Mouse (Mus musculus) limb, embryonic 14.5 days (tissue): ENCODE measurements around the gene Tbk1. TPM values are rescaled to one million over a fixed set of nuclear protein-coding genes. Genes with fewer than 3 reads are reported as not detected.

Experiments
- ATAC-seq: fragments of 200-750 bp; cut with Nextera tagmentation; 2 replicates; pipeline ENCODE4 v1.8.0; 2017; ENCODE audit warnings: low read depth, moderate number of reproducible peaks, moderate TSS enrichment; ENCODE audit not compliant: low FRiP score
- DNase-seq: peaks from one replicate; pipeline ENCODE4 v3.0.0-alpha.2; 2015; ENCODE audit warnings: low spot score
- H3K27ac ChIP-seq: fragments of 300-500 bp; sonication (generic); replicated peaks from 2 replicates; pipeline ENCODE4 v1.5.1; 2014; ENCODE audit warnings: low read depth, mild to moderate bottlenecking, low read length, moderate library complexity, mixed read lengths
- H3K27me3 ChIP-seq: fragments of 300-500 bp; sonication (generic); 2 replicates; pipeline ENCODE4 v1.6.1; 2014; ENCODE audit warnings: low read length, mixed read lengths; ENCODE audit not compliant: control insufficient read depth, insufficient read depth
- H3K36me3 ChIP-seq: fragments of 300-500 bp; sonication (generic); 2 replicates; pipeline ENCODE4 v1.6.1; 2014; ENCODE audit warnings: mild to moderate bottlenecking, low read length, moderate library complexity, mixed read lengths; ENCODE audit not compliant: control insufficient read depth, insufficient read depth
- H3K4me1 ChIP-seq: fragments of 300-500 bp; sonication (generic); 2 replicates; pipeline ENCODE4 v1.6.1; 2014; ENCODE audit warnings: antibody characterized with exemption, low read length, mixed read lengths; ENCODE audit not compliant: control insufficient read depth, insufficient read depth
- H3K4me2 ChIP-seq: fragments of 300-500 bp; sonication (generic); replicated peaks from 2 replicates; pipeline ENCODE4 v1.6.1; 2014; ENCODE audit warnings: low read depth, mild to moderate bottlenecking, low read length, moderate library complexity; ENCODE audit not compliant: severe bottlenecking
- H3K4me3 ChIP-seq: fragments of 300-500 bp; sonication (generic); replicated peaks from 2 replicates; pipeline ENCODE4 v1.5.1; 2014; ENCODE audit warnings: low read length
- H3K9ac ChIP-seq: fragments of 300-500 bp; sonication (generic); 2 replicates; pipeline ENCODE4 v1.6.1; 2014; ENCODE audit warnings: mild to moderate bottlenecking, low read depth, low read length, moderate library complexity; ENCODE audit not compliant: severe bottlenecking
- H3K9me3 ChIP-seq: fragments of 300-500 bp; sonication (generic); 2 replicates; pipeline ENCODE4 v1.6.1; 2016; ENCODE audit warnings: low read length; ENCODE audit not compliant: control insufficient read depth
- POLR2A ChIP-seq: fragments of 200-500 bp; IDR thresholded peaks from 2 replicates; pipeline ENCODE4 v1.8.0; 2012; ENCODE audit warnings: inconsistent platforms, mild to moderate bottlenecking, moderate library complexity, borderline replicate concordance; ENCODE audit not compliant: insufficient read depth, insufficient read length; ENCODE audit errors: extremely low read depth
- WGBS: fragments of 180-500 bp; shearing (Covaris S2); extraction: QIAGEN DNeasy Blood & Tissue Kit; methylation state at CpG from one replicate; pipeline ENCODE4 v1.1.7; 2014; 5-methylcytosine and 5-hydroxymethylcytosine counted together
- polyA plus RNA-seq, 2 experiments: library from polyadenylated mRNA; depleted of rRNA in 1 of 2; stranded (reverse) in 1 of 2; unstranded in 1 of 2; fragments of >200 nt; fragmentation: Nextera tagmentation in 1 of 2; extraction: Ambion mirVana in 1 of 2; gene quantifications; 2 replicates each; pipeline versions ENCODE4 v1.2.1 to v1.2.3; 2012 to 2014

The Tbk1 gene
- polyA plus RNA-seq, 2 experiments = 30.0 to 32.2 TPM

GRCm38 (mm10) chr10:121571031-121571430 lies 15.6 kb downstream of the Tbk1 start:
- ATAC-seq (no peak), DNase-seq (no peak)
- no peak for TF ChIP-seq POLR2A
- Histone ChIP-seq H3K9me3 (no peaks in the 10 kb centered on the region), H3K4me3 (no peak overlapping the region), H3K9ac (no peak overlapping the region), H3K4me1 (no peaks in the 10 kb centered on the region), H3K27me3 (no peaks in the 10 kb centered on the region), H3K27ac (no peak overlapping the region), H3K4me2 (no peak overlapping the region), H3K36me3 (peaks cover 64% of the 10 kb centered on the region)
- 95% methylated on average over 3 of the region's 3 CpGs for WGBS

DNA sequence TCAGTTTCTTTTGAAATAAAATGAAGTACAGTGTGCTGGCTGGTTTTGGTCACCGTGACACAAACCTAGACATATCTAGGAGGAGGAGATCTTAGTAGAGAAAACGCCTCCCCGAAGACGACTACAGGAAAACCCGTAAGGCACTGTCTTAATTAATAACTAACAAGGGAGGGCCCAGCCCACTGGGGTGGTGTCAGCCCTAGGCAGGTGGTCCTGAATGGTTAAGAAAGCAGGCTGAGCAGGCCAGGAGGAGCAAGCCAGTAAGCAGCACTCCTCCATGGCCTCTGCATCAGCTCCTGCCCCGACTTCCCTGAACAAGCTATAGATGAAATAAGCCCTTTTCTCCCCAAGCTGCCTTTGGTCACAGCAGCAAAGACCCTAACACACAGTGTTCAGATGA lies 16.8 kb downstream of the Tbk1 start:
- WGBS = 80% methylated on average over 6 of the region's 6 CpGs

GRCm38 (mm10) chr10:121569001-121569589 lies 17.5 kb downstream of the Tbk1 start:
- Histone ChIP-seq H3K4me3 (no peak overlapping the region), H3K27me3 (no peaks in the 10 kb centered on the region), H3K9ac (no peak overlapping the region), H3K4me2 (no peak overlapping the region; the same call in 1 of the 2 replicates), H3K9me3 (no peaks in the 10 kb centered on the region), H3K27ac (no peak overlapping the region), H3K36me3 (peaks cover 64% of the 10 kb centered on the region), H3K4me1 (no peaks in the 10 kb centered on the region)
- TF ChIP-seq POLR2A = no peak
- 23% methylated on average over 23 of the region's 23 CpGs for WGBS
- DNase-seq = no peak
- ATAC-seq = peak; percentile 44; the same call in 1 of the 2 replicates

More for the DNA sequence above, 16.8 kb downstream of the Tbk1 start:
- H3K9me3 ChIP-seq = no peaks in the 10 kb centered on the region
- H3K4me1 ChIP-seq = no peaks in the 10 kb centered on the region
- H3K27ac ChIP-seq = no peak overlapping the region
- DNase-seq (no peak), ATAC-seq (no peak)
- peaks cover 64% of the 10 kb centered on the region for H3K36me3 ChIP-seq
- TF ChIP-seq POLR2A = no peak
- H3K4me3 ChIP-seq = no peak overlapping the region
- H3K27me3 ChIP-seq = no peaks in the 10 kb centered on the region
- H3K4me2 ChIP-seq = no peak overlapping the region
- no peak overlapping the region for H3K9ac ChIP-seq

DNA sequence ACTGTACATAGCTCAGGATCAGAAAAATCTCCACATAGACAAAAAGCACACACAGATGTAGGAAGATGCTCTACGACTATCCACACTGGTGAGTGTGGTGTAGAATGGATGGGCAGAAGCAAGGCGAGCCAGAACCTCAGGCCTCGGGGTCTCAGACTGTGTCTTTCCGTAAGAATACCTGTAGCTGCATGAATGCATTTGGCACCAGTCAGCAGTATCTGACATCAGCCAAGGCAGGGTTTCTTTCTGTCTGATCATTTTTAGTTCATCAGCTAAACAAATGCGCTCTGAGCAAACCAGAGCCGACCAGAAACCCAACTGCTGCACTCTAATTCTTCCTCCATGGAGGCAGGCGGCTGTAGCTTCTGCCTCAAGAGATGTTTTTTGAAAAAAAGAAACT lies 18.1 kb downstream of the Tbk1 start:
- Histone ChIP-seq H3K27me3 (no peaks in the 10 kb centered on the region), H3K4me1 (no peaks in the 10 kb centered on the region), H3K9ac (no peak overlapping the region), H3K4me3 (no peak overlapping the region), H3K4me2 (no peak overlapping the region), H3K9me3 (no peaks in the 10 kb centered on the region), H3K27ac (no peak overlapping the region), H3K36me3 (peaks cover 68% of the 10 kb centered on the region)
- no peak for DNase-seq
- no peak for TF ChIP-seq POLR2A
- ATAC-seq = no peak
- WGBS = 78% methylated on average over 7 of the region's 7 CpGs

- ATAC-seq = no peak
- no peak for TF ChIP-seq POLR2A
- no peak overlapping the region for H3K9ac ChIP-seq
- no peaks in the 10 kb centered on the region for H3K27me3 ChIP-seq
- H3K9me3 ChIP-seq = no peaks in the 10 kb centered on the region
- DNase-seq = no peak
- peaks cover 73% of the 10 kb centered on the region for H3K36me3 ChIP-seq
- H3K27ac ChIP-seq = no peak overlapping the region
- no peak overlapping the region for H3K4me3 ChIP-seq
- 93% methylated on average over 10 of the region's 10 CpGs for WGBS
- H3K4me1 ChIP-seq = no peaks in the 10 kb centered on the region
- H3K4me2 ChIP-seq = no peak overlapping the region
Observed at GRCm38 (mm10) chr10:121568026-121568425, 18.6 kb downstream of the Tbk1 start.
